Mouse (Mus musculus) midbrain, embryonic 14.5 days (tissue): ENCODE measurements around the gene Pex12. TPM values are rescaled to one million over a fixed set of nuclear protein-coding genes. Genes with fewer than 3 reads are reported as not detected.
A peak's percentile ranks its signal among the peaks of the same experiment; 100 is the strongest.

Experiments used
- ATAC-seq: fragments of 200-750 bp; cut with Nextera tagmentation; 2 replicates; pipeline ENCODE4 v1.8.0; 2017; ENCODE audit warnings: moderate number of reproducible peaks, moderate library complexity; ENCODE audit not compliant: low FRiP score, low TSS enrichment
- DNase-seq: peaks from one replicate; pipeline ENCODE4 v3.0.0-alpha.2; 2015
- H3K27ac ChIP-seq: fragments of 300-500 bp; sonication (generic); replicated peaks from 2 replicates; pipeline ENCODE4 v1.5.1; 2014; ENCODE audit warnings: mild to moderate bottlenecking, low read depth, low read length, moderate library complexity
- H3K27me3 ChIP-seq: fragments of 300-500 bp; sonication (generic); 2 replicates; pipeline ENCODE4 v1.6.1; 2014; ENCODE audit warnings: low read length, control low read depth, mixed read lengths; ENCODE audit not compliant: control insufficient read depth, insufficient read depth
- H3K36me3 ChIP-seq: fragments of 300-500 bp; sonication (generic); 2 replicates; pipeline ENCODE4 v1.6.1; 2014; ENCODE audit warnings: low read length, control low read depth; ENCODE audit not compliant: control insufficient read depth, insufficient read depth
- H3K4me1 ChIP-seq: fragments of 300-500 bp; sonication (generic); 2 replicates; pipeline ENCODE4 v1.6.1; 2014; ENCODE audit warnings: mild to moderate bottlenecking, antibody characterized with exemption, low read length, control low read depth; ENCODE audit not compliant: control insufficient read depth, insufficient read depth
- H3K4me2 ChIP-seq: fragments of 300-500 bp; sonication (generic); 2 replicates; pipeline ENCODE4 v1.6.1; 2014; ENCODE audit warnings: mild to moderate bottlenecking, low read length, moderate library complexity
- H3K4me3 ChIP-seq: fragments of 300-500 bp; sonication (generic); replicated peaks from 2 replicates; pipeline ENCODE4 v1.5.1; 2014; ENCODE audit warnings: low read depth, low read length
- H3K9ac ChIP-seq: fragments of 300-500 bp; sonication (generic); replicated peaks from 2 replicates; pipeline ENCODE4 v1.6.1; 2014; ENCODE audit warnings: mild to moderate bottlenecking, low read length, moderate library complexity
- H3K9me3 ChIP-seq: fragments of 300-500 bp; sonication (generic); 2 replicates; pipeline ENCODE4 v1.6.1; 2016; ENCODE audit warnings: low read length, control low read depth, mixed read lengths; ENCODE audit not compliant: control insufficient read depth
- WGBS: fragments of 180-500 bp; shearing (Covaris S2); extraction: QIAGEN DNeasy Blood & Tissue Kit; methylation state at CpG from one replicate; pipeline ENCODE4 v1.1.7; 2014; 5-methylcytosine and 5-hydroxymethylcytosine counted together
- polyA plus RNA-seq: library from polyadenylated mRNA; unstranded; fragments of >200 nt; fragmentation: Nextera tagmentation; extraction: Ambion mirVana; gene quantifications from 2 replicates; pipeline ENCODE4 v1.2.1, GENCODE M21; 2014

The Pex12 gene
- polyA plus RNA-seq, 1 experiment from 2014 or later = 20.6 TPM

GRCm38 (mm10) chr11:83293182-83293581 lies 9.2 kb downstream of the Pex12 start:
- H3K9ac ChIP-seq = no peak overlapping the region; the same call in 1 of the 2 replicates

GRCm38 (mm10) chr11:83292251-83292587 lies 10.2 kb downstream of the Pex12 start:
- peaks cover 16% of the 10 kb centered on the region for H3K4me1 ChIP-seq
- WGBS = 2% methylated on average over 5 of the region's 5 CpGs
- no peak for ATAC-seq

More at GRCm38 (mm10) chr11:83293182-83293581, 9.2 kb downstream of the Pex12 start:
- H3K9me3 ChIP-seq = no peaks in the 10 kb centered on the region
- peak overlapping the region; percentile 59 for H3K4me3 ChIP-seq
- H3K36me3 ChIP-seq = peaks cover 22% of the 10 kb centered on the region
- H3K27ac ChIP-seq = no peak overlapping the region
- H3K27me3 ChIP-seq = no peaks in the 10 kb centered on the region
- peak overlapping the region; percentile 90 for H3K4me2 ChIP-seq
- no peak for DNase-seq
- 84% methylated on average over 1 of the region's 1 CpGs for WGBS
- ATAC-seq = no peak
- H3K4me1 ChIP-seq = peaks cover 26% of the 10 kb centered on the region

GRCm38 (mm10) chr11:83291375-83292250 lies 10.8 kb downstream of the Pex12 start:
- Histone ChIP-seq H3K27me3 (no peaks in the 10 kb centered on the region), H3K4me3 (peak overlapping the region; percentile 59), H3K9me3 (no peaks in the 10 kb centered on the region), H3K4me1 (peaks cover 16% of the 10 kb centered on the region), H3K36me3 (peaks cover 15% of the 10 kb centered on the region), H3K27ac (peak overlapping the region; percentile 50), H3K9ac (peak overlapping the region; percentile 70), H3K4me2 (peak overlapping the region; percentile 90)
- DNase-seq = peak; percentile 96
- under 1% methylated on average over 38 of the region's 38 CpGs for WGBS
- ATAC-seq = peak; percentile 100

More at GRCm38 (mm10) chr11:83292251-83292587, 10.2 kb downstream of the Pex12 start:
- peaks cover 19% of the 10 kb centered on the region for H3K36me3 ChIP-seq
- H3K27me3 ChIP-seq = no peaks in the 10 kb centered on the region
- peak overlapping the region; percentile 90 for H3K4me2 ChIP-seq
- peak overlapping the region; percentile 59 for H3K4me3 ChIP-seq
- peak overlapping the region; percentile 45; the same call in 1 of the 2 replicates for H3K27ac ChIP-seq
- no peaks in the 10 kb centered on the region for H3K9me3 ChIP-seq
- peak overlapping the region; percentile 70 for H3K9ac ChIP-seq
- DNase-seq = peak; percentile 4

- no peak overlapping the region for H3K27ac ChIP-seq
- H3K9me3 ChIP-seq = no peaks in the 10 kb centered on the region
- H3K4me1 ChIP-seq = peaks cover 16% of the 10 kb centered on the region
- H3K36me3 ChIP-seq = no peaks in the 10 kb centered on the region
- H3K4me2 ChIP-seq = no peak overlapping the region
- H3K27me3 ChIP-seq = no peaks in the 10 kb centered on the region
- no peak overlapping the region for H3K4me3 ChIP-seq
- no peak overlapping the region for H3K9ac ChIP-seq
- 90% methylated on average over 2 of the region's 2 CpGs for WGBS
- DNase-seq (no peak), ATAC-seq (no peak)
These were observed 12.8 kb downstream of the Pex12 start for GRCm38 (mm10) chr11:83289633-83290032.

- no peak overlapping the region for H3K4me3 ChIP-seq
- 94% methylated on average over 5 of the region's 5 CpGs for WGBS
- H3K4me2 ChIP-seq = no peak overlapping the region
- no peak overlapping the region for H3K9ac ChIP-seq
- no peak for ATAC-seq
- DNase-seq = no peak
- no peak overlapping the region for H3K27ac ChIP-seq
- H3K27me3 ChIP-seq = no peaks in the 10 kb centered on the region
- H3K4me1 ChIP-seq = peaks cover 16% of the 10 kb centered on the region
- H3K9me3 ChIP-seq = no peaks in the 10 kb centered on the region
- H3K36me3 ChIP-seq = no peaks in the 10 kb centered on the region
These were observed 13.3 kb downstream of the Pex12 start for GRCm38 (mm10) chr11:83289036-83289435.

- no peak within 1 kb of the TSS for H3K9ac ChIP-seq
- no peak within 1 kb of the TSS for H3K4me3 ChIP-seq
- no peaks in the 10 kb centered on the region for H3K36me3 ChIP-seq
- no peaks in the 10 kb centered on the region for H3K27me3 ChIP-seq
- DNase-seq (no peak), ATAC-seq (no peak)
- no peak within 1 kb of the TSS for H3K4me2 ChIP-seq
- H3K9me3 ChIP-seq = no peaks in the 10 kb centered on the region
- WGBS = 83% methylated on average over 1 of the region's 1 CpGs
- H3K27ac ChIP-seq = no peak within 1 kb of the TSS
- H3K4me1 ChIP-seq = 0 out of 2 replicates have a peak, but pooled peaks cover 3% of the 10 kb centered on the region
These were observed 15.8 kb downstream of the Pex12 start, which contains the start of gene Slfn14 for GRCm38 (mm10) chr11:83286566-83286965. Gene Slfn14, minus strand, starts transcription at chr11:83286726.

GRCm38 (mm10) chr11:83285627-83286026 lies 16.8 kb downstream of the Pex12 start:
- Histone ChIP-seq H3K9me3 (no peaks in the 10 kb centered on the region), H3K4me2 (no peak overlapping the region), H3K36me3 (no peaks in the 10 kb centered on the region), H3K4me1 (no peaks in the 10 kb centered on the region), H3K4me3 (no peak overlapping the region), H3K27me3 (no peaks in the 10 kb centered on the region), H3K27ac (no peak overlapping the region), H3K9ac (no peak overlapping the region)
- WGBS = 95% methylated on average over 4 of the region's 4 CpGs
- DNase-seq (no peak), ATAC-seq (no peak)

GRCm38 (mm10) chr11:83282084-83282483 lies 20.3 kb downstream of the Pex12 start:
- Histone ChIP-seq H3K4me2 (no peak overlapping the region), H3K9me3 (no peaks in the 10 kb centered on the region), H3K27ac (no peak overlapping the region), H3K27me3 (no peaks in the 10 kb centered on the region), H3K36me3 (no peaks in the 10 kb centered on the region), H3K9ac (no peak overlapping the region), H3K4me3 (no peak overlapping the region), H3K4me1 (no peaks in the 10 kb centered on the region)
- 74% methylated on average over 2 of the region's 2 CpGs for WGBS
- DNase-seq (no peak), ATAC-seq (no peak)

- Histone ChIP-seq H3K36me3 (no peaks in the 10 kb centered on the region), H3K9me3 (no peaks in the 10 kb centered on the region), H3K9ac (no peak overlapping the region), H3K27me3 (no peaks in the 10 kb centered on the region), H3K27ac (no peak overlapping the region), H3K4me1 (no peaks in the 10 kb centered on the region), H3K4me3 (no peak overlapping the region), H3K4me2 (no peak overlapping the region)
- no peak for DNase-seq
- 83% methylated on average over 6 of the region's 6 CpGs for WGBS
- ATAC-seq = no peak
These were observed 22.7 kb downstream of the Pex12 start for GRCm38 (mm10) chr11:83279691-83280090.
